Mouse (Mus musculus) ES-E14 (cell line): Measurements from ENCODE around the gene Ciz1. TPM values are rescaled to one million over a fixed set of nuclear protein-coding genes. Genes with fewer than 3 reads are reported as not detected.

Source experiments
- DNase-seq: peaks from one replicate; pipeline ENCODE4 v3.0.0-alpha.2; 2013; ENCODE audit warnings: low read depth, low spot score
- H3K27ac ChIP-seq: 2 replicates; pipeline ENCODE4 v1.5.1; 2012; ENCODE audit warnings: low read depth, mild to moderate bottlenecking, low read length, moderate library complexity, mixed read lengths; ENCODE audit not compliant: poor library complexity, insufficient read depth, severe bottlenecking
- H3K36me3 ChIP-seq: 2 replicates; pipeline ENCODE4 v1.6.1; 2012; ENCODE audit warnings: mild to moderate bottlenecking, low read length, moderate library complexity, mixed read lengths; ENCODE audit not compliant: control insufficient read depth, poor library complexity, insufficient read depth, severe bottlenecking
- H3K4me1 ChIP-seq, 2 experiments: fragments of 150-350 bp in 1 of 2; sonication (generic) in 1 of 2; 2 replicates each; pipeline ENCODE4 v1.6.1; 2012; ENCODE audit warnings: low read length in 2 of 2, mild to moderate bottlenecking in 1 of 2, mixed read lengths in 1 of 2; ENCODE audit not compliant: control insufficient read depth in 2 of 2, insufficient read depth in 2 of 2, poor library complexity in 1 of 2
- H3K4me3 ChIP-seq, 2 experiments: fragments of 150-350 bp in 1 of 2; sonication (generic) in 1 of 2; 2 replicates each; pipeline ENCODE4 v1.5.1; 2012; ENCODE audit warnings: low read length in 2 of 2, low read depth in 1 of 2, mild to moderate bottlenecking in 1 of 2, mixed read lengths in 1 of 2; ENCODE audit not compliant: insufficient read depth in 1 of 2, poor library complexity in 1 of 2, severe bottlenecking in 1 of 2
- H3K9ac ChIP-seq: 2 replicates; pipeline ENCODE4 v1.6.1; 2012; ENCODE audit warnings: low read depth, mild to moderate bottlenecking, low read length, mixed read lengths; ENCODE audit not compliant: poor library complexity, insufficient read depth, severe bottlenecking
- H3K9me3 ChIP-seq: fragments of 150-350 bp; sonication (generic); 2 replicates; pipeline ENCODE4 v1.6.1; 2012; ENCODE audit warnings: low read depth, mild to moderate bottlenecking, low read length; ENCODE audit not compliant: control insufficient read depth, insufficient read depth
- CHD2 ChIP-seq: IDR thresholded peaks from 2 replicates; pipeline ENCODE4 v1.6.1; 2014; ENCODE audit warnings: mild to moderate bottlenecking, low read depth, low read length, inconsistent platforms
- HCFC1 ChIP-seq: IDR thresholded peaks from 2 replicates; pipeline ENCODE4 v1.6.1; 2012; ENCODE audit warnings: low read length, inconsistent platforms, borderline replicate concordance; ENCODE audit not compliant: insufficient read depth
- MAFK ChIP-seq: IDR thresholded peaks from 2 replicates; pipeline ENCODE4 v1.6.1; 2014; ENCODE audit warnings: mild to moderate bottlenecking, low read depth, low read length, inconsistent platforms; ENCODE audit not compliant: insufficient read depth
- ZC3H11A ChIP-seq: IDR thresholded peaks from 2 replicates; pipeline ENCODE4 v1.6.1; 2012; ENCODE audit warnings: low read depth, mild to moderate bottlenecking, inconsistent platforms, low read length, borderline replicate concordance
- ZNF384 ChIP-seq: IDR thresholded peaks from 2 replicates; pipeline ENCODE4 v1.6.1; 2012; ENCODE audit warnings: low read depth, low read length, inconsistent platforms
- in situ Hi-C, 2 experiments: fragments of 600-800 bp; cut with MboI; formaldehyde crosslinking; loops; one replicate each; pipeline ENCODE4 v1.15.1; 2025; ENCODE audit warnings: low sequenced_read_pairs in 2 of 2, inconsistent platforms in 1 of 2; ENCODE audit not compliant: unreplicated experiment in 2 of 2
- total RNA-seq: library from RNA; depleted of rRNA; stranded (reverse); fragments of 300-350 nt; gene quantifications from 2 replicates; pipeline ENCODE4 v1.2.3, GENCODE M21; 2012

The Ciz1 gene
- total RNA-seq, 1 experiment, result 13.6 TPM

GRCm38 (mm10) chr2:32332159-32332558 lies 20.0 kb upstream of the Ciz1 start:
- Histone ChIP-seq H3K27ac (no peak overlapping the region), H3K9me3 (no peaks in the 10 kb centered on the region), H3K36me3 (no peaks in the 10 kb centered on the region), H3K4me1 (no peaks in the 10 kb centered on the region), H3K4me3 (no peak overlapping the region), H3K9ac (no peak overlapping the region)
- DNase-seq, result no peak
- TF ChIP-seq CHD2 (no peak), ZNF384 (no peak), MAFK (no peak)
- in situ Hi-C loops, result no loop called here

GRCm38 (mm10) chr2:32335888-32336287 lies 16.2 kb upstream of the Ciz1 start:
- H3K9me3 ChIP-seq, result no peaks in the 10 kb centered on the region
- no peak overlapping the region for H3K4me3 ChIP-seq
- no peak overlapping the region for H3K9ac ChIP-seq
- no peak overlapping the region for H3K27ac ChIP-seq
- TF ChIP-seq HCFC1 (no peak), MAFK (no peak), ZNF384 (no peak), CHD2 (no peak), ZC3H11A (no peak)
- no peak for DNase-seq
- in situ Hi-C loops, result no loop called here
- H3K36me3 ChIP-seq, result no peaks in the 10 kb centered on the region
- H3K4me1 ChIP-seq, result peaks cover 0 to 3% of the 10 kb centered on the region in 2 experiments; a peak in 1 of 4 replicates

GRCm38 (mm10) chr2:32339912-32340642 lies 12.1 kb upstream of the Ciz1 start:
- DNase-seq, result no peak
- in situ Hi-C loops, result no loop called here
- no peaks in the 10 kb centered on the region for H3K9me3 ChIP-seq
- H3K27ac ChIP-seq, result no peak overlapping the region
- H3K4me3 ChIP-seq, result no peak overlapping the region
- TF ChIP-seq MAFK (no peak), ZC3H11A (no peak), ZNF384 (no peak), HCFC1 (no peak), CHD2 (no peak)
- peaks cover 0 to 6% of the 10 kb centered on the region in 2 experiments; a peak in 1 of 4 replicates for H3K4me1 ChIP-seq
- H3K36me3 ChIP-seq, result no peaks in the 10 kb centered on the region
- no peak overlapping the region for H3K9ac ChIP-seq

- H3K4me1 ChIP-seq, result peaks cover 0 to 6% of the 10 kb centered on the region in 2 experiments; a peak in 1 of 4 replicates
- in situ Hi-C loops, result no loop called here
- no peak overlapping the region for H3K4me3 ChIP-seq
- TF ChIP-seq CHD2, result no peak
- no peak for TF ChIP-seq MAFK
- H3K36me3 ChIP-seq, result no peaks in the 10 kb centered on the region
- no peak overlapping the region for H3K27ac ChIP-seq
- no peaks in the 10 kb centered on the region for H3K9me3 ChIP-seq
- H3K9ac ChIP-seq, result no peak overlapping the region
- DNase-seq, result no peak
Observed at GRCm38 (mm10) chr2:32340836-32341633, 11.1 kb upstream of the Ciz1 start.
